25 mouse cellular contexts compared by ENCODE assay signal in genomic region chr1:43895742-43896141, GRCm38 (mm10).
"Had no signal": no experiment of that assay in that cellular context is flagged by ENCODE, and none has a peak within 500 bp of the region (broad histone marks: within the 10 kb centered on the region; RNA-seq: fewer than 3 reads in every experiment).

No protein-coding gene starts in this region.

- H3K9ac ChIP-seq: heart, embryonic 13.5 days; heart, embryonic 15.5 days; hindbrain, embryonic 12.5 days; hindbrain, embryonic 14.5 days; intestine, embryonic 15.5 days; limb, embryonic 12.5 days; liver, embryonic 12.5 days; liver, embryonic 14.5 days had no signal

- H3K9me3 ChIP-seq: heart, embryonic 13.5 days; heart, embryonic 15.5 days; hindbrain, embryonic 12.5 days; intestine, embryonic 15.5 days; limb, embryonic 12.5 days; liver, embryonic 12.5 days had no signal

- H3K27ac ChIP-seq: heart, adult 2 months; heart, embryonic 13.5 days; heart, embryonic 15.5 days; hindbrain, embryonic 10.5 days; hindbrain, embryonic 12.5 days; hindbrain, embryonic 14.5 days; intestine, embryonic 15.5 days; layer of hippocampus, adult 2 months; left cerebral cortex, adult 2 months; limb, embryonic 12.5 days; liver, embryonic 12.5 days; liver, embryonic 14.5 days had no signal

- H3K4me1 ChIP-seq: heart, embryonic 15.5 days; intestine, embryonic 15.5 days; liver, embryonic 12.5 days had no signal

- DNase-seq: gastrocnemius, postnatal 14 days; gastrocnemius, postnatal 36 days; heart, adult 11 months; heart, adult 2 months; heart, postnatal 14 days; heart, postnatal 4 days; kidney, adult 18-20 months; kidney, adult 8-10 months; kidney, postnatal 25 days; kidney, postnatal 4 days; liver had no signal

- H3K4me2 ChIP-seq: heart, embryonic 11.5 days; heart, embryonic 13.5 days; heart, embryonic 15.5 days; hindbrain, embryonic 12.5 days; hindbrain, embryonic 14.5 days; intestine, embryonic 15.5 days; limb, embryonic 12.5 days; liver, embryonic 12.5 days had no signal

- H3K36me3 ChIP-seq: heart, embryonic 13.5 days; heart, embryonic 15.5 days; hindbrain, embryonic 10.5 days; hindbrain, embryonic 12.5 days; intestine, embryonic 15.5 days; limb, embryonic 12.5 days; liver, embryonic 12.5 days had no signal

- H3K27me3 ChIP-seq: heart, embryonic 13.5 days; heart, embryonic 15.5 days; hindbrain, embryonic 12.5 days; intestine, embryonic 15.5 days; limb, embryonic 12.5 days had no signal

- H3K4me3 ChIP-seq: heart, adult 2 months; heart, embryonic 13.5 days; heart, embryonic 15.5 days; hindbrain, embryonic 10.5 days; hindbrain, embryonic 12.5 days; intestine, embryonic 15.5 days; layer of hippocampus, adult 2 months; left cerebral cortex, adult 2 months; limb, embryonic 12.5 days; liver, embryonic 12.5 days had no signal

- ATAC-seq: hindbrain, embryonic 16.5 days; inflammation-experienced regulatory T-cells, adult 6 months; intestine, embryonic 15.5 days; liver, embryonic 12.5 days had no signal
